Mouse (Mus musculus) limb, embryonic 14.5 days (tissue): Measurements from ENCODE around the gene Fam184b. TPM values are rescaled to one million over a fixed set of nuclear protein-coding genes. Genes with fewer than 3 reads are reported as not detected.

ENCODE experiments used
- ATAC-seq: fragments of 200-750 bp; cut with Nextera tagmentation; 2 replicates; pipeline ENCODE4 v1.8.0; 2017; ENCODE audit warnings: low read depth, moderate number of reproducible peaks, moderate TSS enrichment; ENCODE audit not compliant: low FRiP score
- DNase-seq: peaks from one replicate; pipeline ENCODE4 v3.0.0-alpha.2; 2015; ENCODE audit warnings: low spot score
- H3K27ac ChIP-seq: fragments of 300-500 bp; sonication (generic); replicated peaks from 2 replicates; pipeline ENCODE4 v1.5.1; 2014; ENCODE audit warnings: low read depth, mild to moderate bottlenecking, low read length, moderate library complexity, mixed read lengths
- H3K27me3 ChIP-seq: fragments of 300-500 bp; sonication (generic); 2 replicates; pipeline ENCODE4 v1.6.1; 2014; ENCODE audit warnings: low read length, mixed read lengths; ENCODE audit not compliant: control insufficient read depth, insufficient read depth
- H3K36me3 ChIP-seq: fragments of 300-500 bp; sonication (generic); 2 replicates; pipeline ENCODE4 v1.6.1; 2014; ENCODE audit warnings: mild to moderate bottlenecking, low read length, moderate library complexity, mixed read lengths; ENCODE audit not compliant: control insufficient read depth, insufficient read depth
- H3K4me1 ChIP-seq: fragments of 300-500 bp; sonication (generic); 2 replicates; pipeline ENCODE4 v1.6.1; 2014; ENCODE audit warnings: antibody characterized with exemption, low read length, mixed read lengths; ENCODE audit not compliant: control insufficient read depth, insufficient read depth
- H3K4me2 ChIP-seq: fragments of 300-500 bp; sonication (generic); replicated peaks from 2 replicates; pipeline ENCODE4 v1.6.1; 2014; ENCODE audit warnings: low read depth, mild to moderate bottlenecking, low read length, moderate library complexity; ENCODE audit not compliant: severe bottlenecking
- H3K4me3 ChIP-seq: fragments of 300-500 bp; sonication (generic); replicated peaks from 2 replicates; pipeline ENCODE4 v1.5.1; 2014; ENCODE audit warnings: low read length
- H3K9ac ChIP-seq: fragments of 300-500 bp; sonication (generic); 2 replicates; pipeline ENCODE4 v1.6.1; 2014; ENCODE audit warnings: mild to moderate bottlenecking, low read depth, low read length, moderate library complexity; ENCODE audit not compliant: severe bottlenecking
- H3K9me3 ChIP-seq: fragments of 300-500 bp; sonication (generic); 2 replicates; pipeline ENCODE4 v1.6.1; 2016; ENCODE audit warnings: low read length; ENCODE audit not compliant: control insufficient read depth
- POLR2A ChIP-seq: fragments of 200-500 bp; IDR thresholded peaks from 2 replicates; pipeline ENCODE4 v1.8.0; 2012; ENCODE audit warnings: inconsistent platforms, mild to moderate bottlenecking, moderate library complexity, borderline replicate concordance; ENCODE audit not compliant: insufficient read depth, insufficient read length; ENCODE audit errors: extremely low read depth
- WGBS: fragments of 180-500 bp; shearing (Covaris S2); extraction: QIAGEN DNeasy Blood & Tissue Kit; methylation state at CpG from one replicate; pipeline ENCODE4 v1.1.7; 2014; 5-methylcytosine and 5-hydroxymethylcytosine counted together
- polyA plus RNA-seq, 2 experiments: library from polyadenylated mRNA; depleted of rRNA in 1 of 2; stranded (reverse) in 1 of 2; unstranded in 1 of 2; fragments of >200 nt; fragmentation: Nextera tagmentation in 1 of 2; extraction: Ambion mirVana in 1 of 2; gene quantifications; 2 replicates each; pipeline versions ENCODE4 v1.2.1 to v1.2.3; 2012 to 2014

Gene Fam184b
- polyA plus RNA-seq, 2 experiments: 1.6 to 3.1 TPM

DNA sequence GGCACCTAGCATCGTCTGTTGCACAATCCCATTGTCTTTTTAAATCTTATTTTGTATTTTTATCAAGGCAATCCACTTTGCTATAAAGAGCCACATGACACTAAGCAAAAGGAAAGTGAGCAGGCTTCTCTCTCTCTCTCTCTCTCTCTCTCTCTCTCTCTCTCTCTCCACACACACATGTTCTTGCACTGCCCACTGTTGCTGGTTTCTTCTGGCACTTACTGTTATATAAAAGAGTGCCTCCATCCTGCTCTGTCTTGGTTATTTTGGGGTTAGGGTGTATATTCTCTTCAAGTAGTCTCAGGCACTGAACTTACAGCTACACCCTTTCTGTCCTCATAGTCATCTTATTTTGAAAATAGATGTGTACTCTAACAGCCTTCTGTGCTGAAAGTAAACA, 89.8 kb downstream of the Fam184b start:
- 87% methylated on average over 1 of the region's 1 CpGs for WGBS
- TF ChIP-seq POLR2A: no peak
- Histone ChIP-seq H3K9ac (no peak overlapping the region), H3K4me2 (no peak overlapping the region), H3K36me3 (no peaks in the 10 kb centered on the region), H3K4me1 (no peaks in the 10 kb centered on the region), H3K27ac (no peak overlapping the region), H3K9me3 (no peaks in the 10 kb centered on the region), H3K4me3 (no peak overlapping the region), H3K27me3 (no peaks in the 10 kb centered on the region)
- ATAC-seq (no peak), DNase-seq (no peak)

DNA sequence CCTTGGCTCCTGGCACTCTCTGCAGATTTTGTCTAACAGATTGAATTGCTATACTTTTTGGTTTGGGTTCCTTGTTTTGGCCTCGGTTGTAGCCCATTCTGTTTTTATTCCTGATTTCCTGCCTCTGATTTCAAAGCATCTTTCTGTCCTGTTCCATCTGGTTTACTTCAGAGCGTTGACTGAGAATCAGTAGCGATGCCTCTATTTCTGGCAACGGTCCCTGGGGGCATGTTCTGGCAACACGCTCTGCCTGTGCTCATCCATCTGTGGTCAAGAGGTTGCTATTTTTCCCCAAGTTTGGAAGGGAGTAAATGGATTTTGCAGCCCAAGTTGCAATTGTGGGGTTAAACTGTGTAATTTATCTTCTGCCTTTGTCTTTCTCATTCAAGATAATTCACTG, 96.0 kb downstream of the Fam184b start:
- Histone ChIP-seq H3K9me3 (no peaks in the 10 kb centered on the region), H3K27me3 (no peaks in the 10 kb centered on the region), H3K4me1 (no peaks in the 10 kb centered on the region), H3K4me3 (no peak overlapping the region), H3K4me2 (no peak overlapping the region), H3K9ac (no peak overlapping the region), H3K36me3 (no peaks in the 10 kb centered on the region), H3K27ac (no peak overlapping the region)
- TF ChIP-seq POLR2A: no peak
- no peak for DNase-seq
- WGBS: 47% methylated on average over 5 of the region's 5 CpGs
- ATAC-seq: no peak

GRCm38 (mm10) chr5:45539502-45539901, 99.9 kb downstream of the Fam184b start:
- WGBS: 64% methylated on average over 10 of the region's 10 CpGs
- Histone ChIP-seq H3K36me3 (no peaks in the 10 kb centered on the region), H3K27ac (no peak overlapping the region), H3K9me3 (no peaks in the 10 kb centered on the region), H3K4me2 (no peak overlapping the region), H3K4me3 (no peak overlapping the region), H3K4me1 (no peaks in the 10 kb centered on the region), H3K9ac (no peak overlapping the region), H3K27me3 (no peaks in the 10 kb centered on the region)
- ATAC-seq (no peak), DNase-seq (no peak)
- TF ChIP-seq POLR2A: no peak

- Histone ChIP-seq H3K36me3 (no peaks in the 10 kb centered on the region), H3K4me2 (no peak overlapping the region), H3K4me1 (no peaks in the 10 kb centered on the region), H3K4me3 (no peak overlapping the region), H3K27ac (no peak overlapping the region), H3K9ac (no peak overlapping the region), H3K27me3 (no peaks in the 10 kb centered on the region), H3K9me3 (no peaks in the 10 kb centered on the region)
- ATAC-seq: no peak
- 67% methylated on average over 4 of the region's 4 CpGs for WGBS
- no peak for DNase-seq
- TF ChIP-seq POLR2A: no peak
Observed at GRCm38 (mm10) chr5:45535177-45535576, 104.2 kb downstream of the Fam184b start.

- WGBS: 6% methylated on average over 15 of the region's 17 CpGs
- Histone ChIP-seq H3K36me3 (peaks cover 6% of the 10 kb centered on the region; the same call in 1 of the 2 replicates), H3K9ac (no peak overlapping the region), H3K4me1 (no peaks in the 10 kb centered on the region), H3K4me3 (no peak overlapping the region), H3K27me3 (no peaks in the 10 kb centered on the region), H3K4me2 (no peak overlapping the region), H3K27ac (no peak overlapping the region), H3K9me3 (no peaks in the 10 kb centered on the region)
- ATAC-seq: no peak
- DNase-seq: peak; percentile 49
- TF ChIP-seq POLR2A: no peak
Observed at GRCm38 (mm10) chr5:45534319-45535098, 104.9 kb downstream of the Fam184b start.

DNA sequence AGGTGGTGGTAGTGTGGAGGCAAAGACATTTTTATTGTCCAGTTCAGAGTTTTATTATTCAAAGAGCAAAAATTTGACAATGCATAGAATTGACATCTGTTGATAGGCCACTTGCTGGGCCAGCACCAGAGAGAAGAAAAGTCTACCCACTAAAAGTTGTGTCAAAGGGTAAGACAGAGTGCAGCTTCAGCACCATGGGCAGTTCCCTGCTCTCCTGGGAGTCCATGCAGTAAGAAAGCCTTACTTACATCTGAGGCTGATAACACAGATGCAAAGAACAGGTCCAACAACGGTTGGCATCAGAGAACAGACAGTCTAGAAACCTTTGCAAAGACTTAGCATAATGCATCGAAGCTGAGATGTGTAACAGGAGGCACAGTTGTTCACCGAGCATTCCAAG, 109.7 kb downstream of the Fam184b start:
- H3K4me3 ChIP-seq: no peak overlapping the region
- no peak overlapping the region for H3K9ac ChIP-seq
- no peak overlapping the region for H3K27ac ChIP-seq
- no peaks in the 10 kb centered on the region for H3K9me3 ChIP-seq
- no peaks in the 10 kb centered on the region for H3K27me3 ChIP-seq
- no peak for ATAC-seq
- 90% methylated on average over 3 of the region's 3 CpGs for WGBS
- H3K4me1 ChIP-seq: no peaks in the 10 kb centered on the region
- no peak for TF ChIP-seq POLR2A
- peaks cover 45% of the 10 kb centered on the region for H3K36me3 ChIP-seq
- peak; percentile 38 for DNase-seq
- H3K4me2 ChIP-seq: no peak overlapping the region
